Mouse (Mus musculus) embryonic fibroblast, embryonic 13.5 days (primary cell): ENCODE results near the gene Kcnk13.

ENCODE experiments used
- CTCF ChIP-seq: IDR thresholded peaks from 2 replicates; pipeline ENCODE4 v1.5.1; 2011; ENCODE audit warnings: mild to moderate bottlenecking, control low read depth, low read length, moderate library complexity, borderline replicate concordance; ENCODE audit not compliant: insufficient read depth
- POLR2A ChIP-seq: IDR thresholded peaks from 2 replicates; pipeline ENCODE4 v1.6.1; 2011; ENCODE audit warnings: low read depth, mild to moderate bottlenecking, control low read depth, low read length, moderate library complexity

- TF ChIP-seq CTCF = no peak
- TF ChIP-seq POLR2A = no peak
These were observed 86.3 kb downstream of the Kcnk13 start for GRCm38 (mm10) chr12:100050552-100050951.
